Mouse (Mus musculus) heart, postnatal 0 days (tissue): ENCODE results near the gene Odf3.
A peak's percentile ranks its signal among the peaks of the same experiment; 100 is the strongest.

Experiments used
- CTCF ChIP-seq: IDR thresholded peaks from 2 replicates; pipeline ENCODE4 v1.5.1; 2016; ENCODE audit warnings: antibody characterized with exemption, control low read depth, low read depth
- EP300 ChIP-seq: IDR thresholded peaks from 2 replicates; pipeline ENCODE4 v1.6.1; 2016; ENCODE audit warnings: antibody characterized with exemption, low read depth

DNA sequence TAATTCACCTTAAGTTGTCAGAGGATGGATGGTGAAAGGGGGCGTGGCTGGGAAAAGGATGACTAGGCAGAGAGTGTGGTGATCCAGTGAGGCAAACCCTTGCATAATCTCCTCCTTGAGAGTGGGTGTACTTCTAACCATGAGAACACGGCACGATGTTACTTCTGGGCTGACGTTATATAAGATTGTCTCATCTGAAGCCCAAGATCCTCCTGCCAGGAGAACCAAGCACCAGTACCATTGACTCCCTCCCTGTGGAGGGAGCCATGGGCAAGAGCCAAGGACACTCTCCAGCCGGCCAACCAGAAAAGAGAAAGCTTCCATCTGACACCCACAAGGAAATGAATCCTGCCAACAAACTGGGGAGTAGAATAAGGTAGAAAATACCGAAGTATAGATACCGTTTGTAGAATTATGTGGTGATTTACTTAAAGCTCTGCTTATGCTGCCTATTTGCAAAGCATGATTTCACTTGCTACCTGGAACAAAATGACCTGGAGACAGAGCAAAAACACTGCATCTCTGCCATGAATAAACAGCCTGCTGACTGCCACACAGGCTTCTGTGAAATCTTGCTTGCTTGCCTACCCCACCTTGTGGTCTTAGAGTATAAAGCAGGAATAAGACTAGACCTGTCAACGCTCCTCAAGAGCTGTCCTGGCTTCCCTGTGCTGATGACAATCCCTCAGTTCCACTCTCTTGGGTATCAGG lies 19.3 kb upstream of the Odf3 start:
- peak; percentile 63 for TF ChIP-seq CTCF
- TF ChIP-seq EP300, result no peak
